Mouse (Mus musculus) c-Kit-positive CD71-positive TER-119-negative erythroid progenitor cells, embryonic 14.5 days (primary cell): ENCODE measurements around the gene Mical2.

Source experiments
- DNase-seq: peaks from one replicate; pipeline ENCODE4 v3.0.0-alpha.2; 2013; ENCODE audit warnings: low read depth

Gene Mical2

GRCm38 (mm10) chr7:112365864-112366263, 140.2 kb downstream of the Mical2 start:
- DNase-seq, result no peak

- peak; percentile 24 for DNase-seq
Observed at GRCm38 (mm10) chr7:112369046-112369445, 143.4 kb downstream of the Mical2 start.

- no peak for DNase-seq
Observed at GRCm38 (mm10) chr7:112369977-112370376, 144.3 kb downstream of the Mical2 start.

- no peak for DNase-seq
Observed at GRCm38 (mm10) chr7:112371387-112371786, 145.7 kb downstream of the Mical2 start.

- no peak for DNase-seq
Observed at GRCm38 (mm10) chr7:112374035-112374434, 148.4 kb downstream of the Mical2 start.

GRCm38 (mm10) chr7:112375062-112375461, 149.4 kb downstream of the Mical2 start:
- no peak for DNase-seq

GRCm38 (mm10) chr7:112375900-112376299, 150.2 kb downstream of the Mical2 start:
- no peak for DNase-seq

GRCm38 (mm10) chr7:112376611-112377010, 151.0 kb downstream of the Mical2 start:
- no peak for DNase-seq

GRCm38 (mm10) chr7:112377314-112377713, 151.7 kb downstream of the Mical2 start:
- peak; percentile 15 for DNase-seq

GRCm38 (mm10) chr7:112378056-112378455, 152.4 kb downstream of the Mical2 start:
- no peak for DNase-seq

- DNase-seq, result no peak
Observed at GRCm38 (mm10) chr7:112378476-112378875, 152.8 kb downstream of the Mical2 start.

- DNase-seq, result no peak
Observed at GRCm38 (mm10) chr7:112386521-112386920, 160.9 kb downstream of the Mical2 start.

GRCm38 (mm10) chr7:112387876-112388275, 162.2 kb downstream of the Mical2 start:
- DNase-seq, result no peak

- DNase-seq, result no peak
Observed at GRCm38 (mm10) chr7:112388363-112388875, 162.8 kb downstream of the Mical2 start.

- no peak for DNase-seq
Observed at GRCm38 (mm10) chr7:112389611-112390251, 164.1 kb downstream of the Mical2 start.

GRCm38 (mm10) chr7:112390252-112390936, 164.7 kb downstream of the Mical2 start:
- DNase-seq, result no peak

- no peak for DNase-seq
Observed at GRCm38 (mm10) chr7:112390937-112391605, 165.4 kb downstream of the Mical2 start.

- no peak for DNase-seq
Observed at GRCm38 (mm10) chr7:112397786-112398185, 172.1 kb downstream of the Mical2 start.

GRCm38 (mm10) chr7:112399425-112400170, 173.9 kb downstream of the Mical2 start:
- no peak for DNase-seq

- peak; percentile 24 for DNase-seq
Observed at GRCm38 (mm10) chr7:112400175-112400574, 174.5 kb downstream of the Mical2 start.

- DNase-seq, result no peak
Observed at GRCm38 (mm10) chr7:112405061-112405460, 179.4 kb downstream of the Mical2 start.

GRCm38 (mm10) chr7:112405578-112405977, 179.9 kb downstream of the Mical2 start:
- DNase-seq, result no peak
